Mouse (Mus musculus): ENCODE data around the gene Tmem132b.

DNA sequence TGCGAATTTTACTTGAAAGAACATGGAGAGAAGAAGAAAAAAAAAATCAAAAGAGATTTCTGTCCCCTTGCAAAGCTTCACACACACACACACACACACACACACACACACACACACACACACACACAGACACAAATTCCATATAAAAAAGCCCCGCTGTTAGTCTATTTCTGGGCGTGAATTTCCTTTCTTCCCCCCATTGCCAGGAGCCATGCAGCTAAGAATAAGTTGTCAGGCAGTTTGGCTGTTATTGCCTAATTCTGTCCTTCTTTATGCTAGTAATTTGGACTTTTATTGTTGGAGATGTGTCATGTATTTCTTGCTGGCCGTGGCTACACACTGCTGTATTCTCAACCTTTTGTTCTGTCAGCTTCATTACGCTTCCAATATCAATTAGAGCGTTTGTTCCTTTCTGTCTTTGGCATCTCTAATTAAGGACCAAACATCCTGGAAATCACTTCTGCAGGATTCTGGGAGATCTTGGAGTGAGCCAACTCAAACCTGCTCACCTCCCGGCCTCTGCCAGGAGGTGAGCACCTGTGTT lies 225.5 kb downstream of the Tmem132b start:
- TF ChIP-seq POLR2A (IDR thresholded peaks at IDR 0.05; ENCODE audit: insufficient read length, low read depth) = no peak
- TF ChIP-seq POLR2AphosphoS2 (IDR thresholded peaks at IDR 0.05; ENCODE audit: insufficient read length, low read depth) = no peak
- no peak for TF ChIP-seq E2F4 (IDR thresholded peaks at IDR 0.05; ENCODE audit: insufficient read depth)
- TF ChIP-seq MAX (IDR thresholded peaks at IDR 0.05; ENCODE audit: low read depth) = no peak
- no peak for TF ChIP-seq MYOD1 (IDR thresholded peaks at IDR 0.05; ENCODE audit: control insufficient read depth in 1 of 3, insufficient read length in 2 of 3, low read depth in 2 of 3)
